Mouse (Mus musculus) thymus, postnatal 0 days (tissue): ENCODE measurements around the gene Rab11fip4. TPM values are rescaled to one million over a fixed set of nuclear protein-coding genes. Genes with fewer than 3 reads are reported as not detected.
A peak's percentile ranks its signal among the peaks of the same experiment; 100 is the strongest.
"Not testable (repeated sequence)": the region's sequence is repeated elsewhere in the genome, so short reads cannot be mapped to it uniquely, and the experiment has no call there.

Experiments used
- DNase-seq: peaks from one replicate; pipeline ENCODE4 v3.0.0-alpha.2; 2015; ENCODE audit warnings: low spot score
- polyA plus RNA-seq: library from polyadenylated mRNA; unstranded; fragments of >200 nt; fragmentation: Nextera tagmentation; extraction: Ambion mirVana; gene quantifications from 2 replicates; pipeline ENCODE4 v1.2.1, GENCODE M21; 2015

The Rab11fip4 gene
- polyA plus RNA-seq, 1 experiment from 2014 or later = 8.6 TPM

DNA sequence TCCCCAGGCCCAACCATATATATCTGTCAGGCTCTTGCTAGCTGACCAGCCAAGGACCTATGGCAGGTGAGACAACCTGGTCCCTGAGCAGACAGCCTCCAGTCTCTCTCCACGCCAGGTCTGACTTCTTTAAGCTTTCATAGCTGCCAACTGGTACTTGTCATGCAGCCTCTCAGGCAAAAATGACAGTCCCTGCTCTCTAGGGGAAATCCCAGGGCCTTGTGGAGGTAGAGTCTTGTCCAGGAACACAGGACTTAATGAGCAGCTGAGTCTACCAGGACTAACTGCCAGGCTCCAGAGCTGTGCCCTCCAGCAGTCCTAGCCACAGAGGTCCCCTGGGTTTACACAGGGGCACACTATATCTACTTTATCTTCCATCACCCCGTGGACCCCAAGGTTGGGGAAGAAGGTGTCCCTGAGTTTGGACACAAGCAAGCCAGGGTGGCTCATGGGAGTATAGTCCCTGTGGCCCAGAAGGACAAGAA, 85.5 kb downstream of the Rab11fip4 start:
- DNase-seq = no peak

DNA sequence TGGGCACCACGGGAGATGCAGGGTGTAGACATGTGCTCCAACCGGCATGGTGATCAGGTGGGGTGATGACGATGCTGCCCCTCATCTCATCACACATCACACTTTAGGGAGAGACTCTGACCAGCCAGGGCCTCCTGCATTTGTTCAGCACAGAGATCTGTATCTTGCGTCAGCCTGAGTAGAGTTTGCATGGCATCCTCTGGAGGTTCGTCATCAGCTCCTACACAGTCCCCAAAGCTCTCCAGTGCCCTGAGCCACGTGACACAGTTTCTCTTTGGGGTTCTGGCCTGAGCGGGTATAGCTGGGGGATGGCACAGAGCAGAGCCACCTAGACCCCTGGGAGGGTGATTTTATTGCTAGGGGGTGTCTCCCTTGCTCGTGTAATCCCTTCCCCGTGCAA, 86.4 kb downstream of the Rab11fip4 start:
- no peak for DNase-seq

DNA sequence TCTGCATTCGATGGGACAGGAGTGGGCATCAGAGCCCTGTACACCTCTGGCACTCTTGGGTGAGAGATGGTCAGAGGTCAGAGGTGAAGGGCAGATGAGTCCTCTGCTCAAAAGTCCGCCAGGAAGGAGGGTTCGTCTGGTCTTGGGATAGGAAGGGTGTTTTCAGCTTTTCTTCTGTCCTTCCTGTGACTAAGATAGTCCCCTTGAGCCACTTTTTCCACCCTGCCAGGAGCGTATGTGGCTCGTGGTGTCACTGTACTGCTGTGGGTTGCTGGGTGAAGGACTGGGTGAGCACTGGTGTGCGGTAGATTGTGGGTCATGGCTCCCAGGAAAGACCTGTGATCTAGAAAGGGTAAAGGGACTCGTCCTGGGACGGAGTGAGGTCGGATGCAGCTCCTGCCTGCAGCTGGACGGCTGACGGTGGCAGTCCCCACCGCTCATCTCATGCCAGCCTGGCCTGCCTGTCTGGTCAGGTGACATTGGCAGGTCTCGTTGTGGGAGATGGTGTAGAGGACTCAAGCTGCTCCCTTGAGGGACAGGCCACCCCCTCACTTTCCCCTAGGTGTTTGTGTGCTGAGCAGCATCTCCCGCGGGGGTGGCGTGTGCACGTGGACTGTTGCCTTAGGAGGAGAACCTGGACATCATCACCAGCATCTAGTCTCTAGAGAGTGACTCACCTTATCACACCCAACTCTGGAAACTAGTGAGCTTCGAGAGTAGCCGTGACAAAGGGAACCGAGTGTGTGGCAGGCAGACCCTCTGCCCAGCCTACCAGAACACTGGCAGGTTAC, 87.5 kb downstream of the Rab11fip4 start:
- DNase-seq = no peak

DNA sequence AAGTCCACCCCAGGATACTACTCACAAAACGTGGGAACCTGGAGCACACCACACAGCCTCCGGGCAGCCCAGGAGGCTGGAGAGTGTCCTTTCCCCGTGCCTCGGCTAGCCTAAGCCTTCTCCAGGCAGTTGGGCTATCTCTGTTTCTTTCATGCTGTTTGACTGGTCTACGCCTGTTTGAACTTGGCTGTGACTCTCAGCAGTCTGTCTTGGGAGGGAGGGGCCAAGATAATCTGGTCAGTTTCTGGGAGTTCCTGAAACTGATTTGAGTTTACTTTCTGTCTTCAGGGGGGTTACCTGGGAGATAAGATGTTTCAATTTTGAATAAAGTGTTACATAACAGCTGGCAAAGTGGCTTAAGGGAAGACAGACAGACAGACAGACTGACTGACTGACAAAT, 88.9 kb downstream of the Rab11fip4 start:
- no peak for DNase-seq

DNA sequence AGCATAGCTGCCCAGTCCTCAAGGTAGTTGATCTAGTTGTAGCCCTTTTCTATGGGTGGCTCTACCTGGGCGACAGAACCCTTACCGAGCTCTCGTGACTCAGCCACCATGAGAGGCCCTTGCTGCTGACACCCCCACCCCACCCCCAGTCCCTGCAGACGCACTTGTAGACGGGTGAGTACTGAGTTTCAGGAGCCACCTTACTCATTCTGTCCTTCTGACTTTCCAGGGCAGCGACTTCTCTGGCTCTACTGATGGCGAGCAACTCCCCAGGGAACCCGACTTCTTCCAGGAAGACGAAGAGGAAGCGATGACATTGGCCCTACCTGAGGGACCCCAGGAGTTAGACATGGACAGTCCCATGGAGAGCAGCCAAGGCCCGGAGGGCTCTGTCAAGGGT, 89.5 kb downstream of the Rab11fip4 start:
- DNase-seq = no peak

DNA sequence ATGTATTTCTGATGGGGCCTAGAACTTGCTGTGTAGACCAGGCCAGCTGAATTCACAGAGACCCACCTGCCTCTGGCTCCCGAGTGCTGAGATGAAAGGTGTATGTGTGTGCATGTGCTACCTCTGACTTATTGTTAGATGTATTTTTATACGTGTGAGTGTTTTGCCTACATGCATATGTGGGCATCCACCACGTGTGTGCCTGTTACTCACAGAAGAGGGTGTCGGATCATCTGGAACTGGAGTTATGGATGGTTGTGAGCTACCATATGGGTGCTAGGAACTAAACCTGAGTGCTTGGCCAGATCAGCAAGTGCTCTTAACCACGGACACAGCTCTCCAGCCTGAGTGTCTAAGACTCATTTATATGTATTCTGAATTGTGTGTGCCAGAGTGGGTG, 90.2 kb downstream of the Rab11fip4 start:
- DNase-seq = no peak

DNA sequence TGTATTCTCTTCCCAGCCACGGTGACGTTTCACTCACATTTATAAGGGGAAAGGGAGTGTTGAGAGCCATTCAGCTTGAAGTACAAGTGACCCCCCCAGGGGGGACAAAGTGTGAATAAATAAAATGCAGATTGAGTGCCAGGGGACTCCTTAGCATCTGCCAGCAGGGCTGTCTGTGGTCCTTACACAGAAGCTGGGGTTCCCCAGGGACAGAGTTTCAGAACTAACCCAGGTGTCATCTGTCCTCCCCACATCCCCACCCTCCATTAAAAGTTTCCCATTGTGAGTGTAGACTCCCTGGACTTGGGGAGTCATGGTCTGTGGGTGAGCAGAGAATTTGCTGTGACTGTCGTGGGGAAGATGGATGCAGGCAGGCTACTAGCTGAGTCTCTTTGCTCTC, 90.8 kb downstream of the Rab11fip4 start:
- no peak for DNase-seq

DNA sequence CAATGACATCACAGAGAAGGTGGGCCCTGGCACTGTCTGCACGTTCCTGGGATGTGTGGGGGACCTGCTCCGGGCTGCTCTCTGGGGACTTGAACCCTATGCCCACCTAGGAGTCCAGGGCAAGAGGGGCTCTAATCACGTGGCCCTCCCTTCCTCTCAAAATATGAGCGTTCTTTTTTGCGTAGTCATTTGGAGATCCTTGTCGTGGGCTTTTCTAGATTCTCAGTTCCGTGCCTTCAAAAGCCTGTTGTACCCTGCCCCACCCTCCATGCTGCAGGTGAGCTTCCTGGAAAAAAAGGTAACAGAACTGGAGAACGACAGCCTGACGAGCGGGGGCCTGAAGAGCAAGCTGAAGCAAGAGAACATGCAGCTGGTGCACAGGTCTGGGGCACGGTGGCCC, 94.1 kb downstream of the Rab11fip4 start:
- no peak for DNase-seq

DNA sequence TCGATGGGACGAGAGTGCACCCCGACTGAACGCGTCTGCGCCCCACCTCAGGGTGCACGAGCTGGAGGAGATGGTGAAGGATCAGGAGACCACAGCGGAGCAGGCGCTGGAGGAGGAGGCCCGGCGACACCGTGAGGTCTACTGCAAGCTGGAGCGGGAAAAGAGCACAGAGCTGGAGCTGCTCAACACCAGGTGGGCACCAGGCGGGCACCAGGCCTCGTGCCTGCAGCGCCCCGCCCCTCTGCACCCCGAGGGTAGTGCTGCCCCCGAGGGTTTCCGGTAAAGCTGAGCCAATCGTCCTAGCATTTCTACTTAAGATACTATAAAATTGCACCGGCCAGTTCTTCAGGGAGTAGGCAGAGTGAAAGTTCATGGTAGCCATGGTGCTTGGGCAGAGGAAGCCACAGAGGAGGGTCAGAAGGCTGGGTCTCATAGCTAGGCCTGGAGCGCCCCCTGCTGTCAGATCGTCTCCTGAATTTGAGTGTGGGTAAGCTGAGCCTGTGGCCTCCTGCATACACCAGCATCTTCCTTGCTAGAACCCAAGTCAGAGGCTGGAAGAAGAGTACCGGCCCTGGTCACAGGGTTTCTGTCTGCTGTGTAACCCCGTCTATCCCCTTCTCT, 95.6 kb downstream of the Rab11fip4 start:
- peak; percentile 88 for DNase-seq

DNA sequence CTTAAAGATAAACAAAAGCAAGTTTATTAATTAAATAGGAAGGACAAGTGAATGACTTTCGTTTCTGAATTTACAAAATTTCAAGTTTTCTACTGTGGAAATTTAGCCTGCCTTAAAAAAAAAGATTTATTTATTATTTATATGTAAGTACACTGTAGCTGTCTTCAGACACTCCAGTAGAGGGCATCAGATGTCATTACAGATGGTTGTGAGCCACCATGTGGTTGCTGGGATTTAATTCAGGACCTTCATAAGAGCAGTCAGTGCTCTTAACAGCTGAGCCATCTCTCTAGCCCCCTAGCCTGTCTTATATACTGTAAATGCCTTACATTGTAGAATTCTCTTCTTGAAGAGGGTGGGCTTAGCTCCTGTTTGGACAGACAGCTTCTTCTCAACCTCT, 98.9 kb downstream of the Rab11fip4 start:
- DNase-seq = peak; percentile 20

DNA sequence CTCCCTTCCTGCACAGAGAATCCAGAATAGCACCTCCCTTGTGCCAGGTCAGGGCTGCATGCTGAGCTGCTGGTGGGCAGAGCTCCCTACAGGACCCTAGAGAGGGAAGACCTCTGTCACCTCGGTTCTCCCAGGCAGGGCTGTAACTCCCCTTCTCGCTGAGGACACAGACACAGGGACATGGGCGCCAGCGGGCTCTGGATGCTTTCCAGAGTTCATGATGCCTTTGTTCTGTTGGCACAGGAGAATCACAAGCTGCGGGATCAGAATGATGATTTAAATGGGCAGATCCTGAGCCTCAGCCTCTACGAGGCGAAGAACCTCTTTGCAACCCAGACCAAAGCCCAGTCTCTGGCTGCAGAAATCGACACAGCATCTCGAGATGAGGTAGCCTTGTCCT, 100.5 kb downstream of the Rab11fip4 start:
- DNase-seq = no peak

DNA sequence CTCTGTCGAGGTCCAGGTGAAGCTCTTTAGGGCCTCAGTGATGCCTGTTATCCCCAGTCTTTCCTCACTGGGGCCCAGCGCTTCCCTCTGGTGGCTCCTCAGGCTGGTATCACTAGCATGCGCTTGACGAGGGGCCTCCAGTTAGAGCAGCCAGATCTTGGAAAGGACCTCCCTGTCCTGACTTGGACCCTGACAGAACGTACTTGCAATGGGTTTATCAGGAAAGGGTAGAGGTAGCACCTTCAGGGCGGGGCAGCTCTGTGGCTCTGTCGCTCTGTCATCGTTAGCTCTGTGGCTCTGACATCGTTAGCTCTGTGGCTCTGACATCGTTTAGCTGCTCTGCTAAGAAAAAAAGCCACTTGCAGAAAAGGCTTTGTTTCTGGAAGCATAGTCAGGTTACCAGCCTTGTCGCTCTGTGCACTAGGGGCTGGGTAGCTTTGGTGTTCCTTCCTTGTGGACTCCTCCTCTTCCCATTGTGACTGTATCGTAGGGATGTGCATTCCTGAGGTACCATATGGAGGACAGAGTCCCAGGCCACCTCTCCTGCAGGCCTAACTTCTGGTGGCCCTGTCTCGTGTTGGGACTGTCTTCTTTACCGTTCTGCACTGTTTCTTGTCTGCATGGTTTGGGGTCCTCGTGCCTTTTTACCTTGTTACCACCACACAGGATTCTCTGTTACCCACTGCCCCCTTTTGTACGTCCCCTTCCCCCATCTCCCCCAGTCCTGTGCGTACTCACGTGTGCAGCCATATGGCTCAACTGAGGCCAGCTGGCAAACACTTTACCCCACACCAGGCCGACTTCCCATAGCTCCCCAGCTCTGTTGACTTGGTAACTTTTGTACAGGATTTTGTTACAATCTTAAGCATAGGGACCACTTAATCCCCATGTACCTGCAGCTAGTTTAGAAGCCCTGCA, 105.6 kb downstream of the Rab11fip4 start:
- DNase-seq = no peak

DNA sequence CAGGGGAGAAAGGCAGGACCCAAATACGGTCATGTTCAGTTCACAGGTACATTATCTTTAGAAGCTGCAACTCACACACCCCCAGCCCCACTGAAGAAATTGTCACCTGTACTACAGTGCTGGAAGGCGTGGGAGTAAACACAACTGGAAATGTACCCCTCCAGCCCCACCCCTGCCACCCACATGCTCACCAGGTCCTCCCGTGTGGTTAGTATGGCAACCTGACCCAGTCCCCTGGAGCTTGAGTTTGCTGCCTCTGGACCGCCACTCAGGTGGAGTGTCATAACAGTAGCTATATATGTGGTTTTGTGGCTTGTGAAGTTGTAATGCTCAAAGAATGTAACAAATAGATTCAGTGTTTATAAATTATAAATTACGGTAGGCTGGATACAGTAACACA, 107.1 kb downstream of the Rab11fip4 start:
- no peak for DNase-seq

DNA sequence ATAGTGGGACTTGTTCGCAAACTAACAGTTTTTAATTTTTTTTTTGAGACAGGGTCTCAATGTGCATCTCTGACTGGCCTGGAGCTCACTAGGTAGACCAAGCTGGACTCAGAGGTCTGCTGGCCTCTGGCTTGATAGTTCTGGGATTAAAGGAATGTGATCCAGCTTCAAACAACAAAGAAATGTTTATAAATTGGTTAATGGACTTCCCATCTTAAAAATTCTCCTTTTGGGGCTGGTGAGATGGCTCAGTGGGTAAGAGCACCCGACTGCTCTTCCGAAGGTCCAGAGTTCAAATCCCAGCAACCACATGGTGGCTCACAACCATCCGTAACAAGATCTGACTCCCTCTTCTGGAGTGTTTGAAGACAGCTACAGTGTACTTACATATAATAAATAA, 107.5 kb downstream of the Rab11fip4 start:
- not testable (repeated sequence) for DNase-seq

DNA sequence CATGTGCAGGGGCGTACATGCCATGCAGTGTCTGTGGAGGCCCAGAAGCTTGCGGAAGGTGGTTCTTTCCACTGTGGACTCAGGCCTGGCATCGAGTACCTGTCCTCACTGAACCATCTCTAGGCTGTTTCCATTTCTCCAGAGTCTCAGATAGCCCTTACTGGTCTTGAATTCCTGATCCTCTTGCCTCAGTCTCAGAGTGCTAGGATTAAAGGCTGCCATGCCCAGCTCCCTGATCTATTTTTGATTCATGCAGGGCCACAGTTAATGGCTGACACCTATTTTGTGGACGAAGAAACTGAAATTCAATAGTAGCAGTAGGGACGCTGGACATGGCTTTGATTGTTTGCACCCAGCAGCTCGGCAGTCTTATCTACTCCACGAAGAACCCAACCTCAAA, 110.5 kb downstream of the Rab11fip4 start:
- no peak for DNase-seq

DNA sequence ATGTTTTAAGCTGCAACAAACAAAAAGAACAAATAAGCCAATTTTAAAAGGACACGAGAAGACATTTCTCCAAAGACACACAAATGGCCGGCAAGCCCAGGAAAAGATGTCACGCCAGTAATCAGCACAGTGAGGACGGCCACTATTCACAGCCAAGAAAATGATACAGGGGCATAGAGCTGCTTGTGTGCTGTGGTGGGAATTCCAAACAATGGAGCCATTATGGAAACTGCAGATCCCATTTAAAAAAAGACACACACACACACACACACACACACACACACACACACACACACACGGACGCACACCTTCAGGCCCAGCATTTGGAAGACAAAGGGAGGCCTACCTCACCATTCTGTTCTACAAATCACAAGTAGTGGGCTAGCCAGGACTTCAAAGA, 111.1 kb downstream of the Rab11fip4 start:
- no peak for DNase-seq

DNA sequence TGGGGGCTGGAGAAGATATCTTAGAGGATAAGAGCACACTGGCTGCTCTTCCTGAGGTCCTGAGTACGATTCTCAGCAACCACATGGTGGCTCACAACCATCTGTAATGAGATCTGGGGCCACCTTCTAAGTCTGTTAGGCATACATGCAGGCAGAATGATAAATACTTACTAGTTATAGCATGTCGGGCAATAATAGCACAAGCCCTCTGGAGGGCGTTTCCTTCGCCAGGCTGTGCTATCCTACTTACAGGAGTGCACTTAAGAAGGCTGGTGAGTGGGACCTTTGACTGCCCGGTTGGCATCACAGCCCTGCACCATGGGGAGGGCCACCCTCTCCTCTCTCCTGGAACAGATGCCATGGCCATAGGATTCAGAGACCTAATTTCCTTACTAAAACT, 112.4 kb downstream of the Rab11fip4 start:
- DNase-seq = peak; percentile 82

DNA sequence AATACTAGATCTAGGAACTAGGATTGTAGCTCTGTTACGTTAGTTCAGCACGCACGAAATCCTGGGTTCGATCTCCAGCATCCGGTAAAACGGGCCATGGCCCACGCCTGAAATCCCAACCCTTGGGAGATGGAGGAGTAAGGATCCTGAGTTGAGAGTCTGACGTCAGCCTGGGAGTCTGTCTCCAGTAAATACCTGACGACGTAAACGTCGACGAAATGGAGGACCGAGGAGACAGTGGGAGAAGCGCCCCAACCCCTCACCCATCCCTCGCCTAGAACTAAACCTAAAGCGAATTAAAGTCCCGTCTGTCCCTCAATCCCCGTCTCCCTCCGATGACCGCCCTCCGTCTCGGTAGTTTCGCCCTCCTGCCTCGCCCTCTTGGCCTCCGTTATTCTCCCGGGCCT, 112.9 kb downstream of the Rab11fip4 start:
- DNase-seq = peak; percentile 56

DNA sequence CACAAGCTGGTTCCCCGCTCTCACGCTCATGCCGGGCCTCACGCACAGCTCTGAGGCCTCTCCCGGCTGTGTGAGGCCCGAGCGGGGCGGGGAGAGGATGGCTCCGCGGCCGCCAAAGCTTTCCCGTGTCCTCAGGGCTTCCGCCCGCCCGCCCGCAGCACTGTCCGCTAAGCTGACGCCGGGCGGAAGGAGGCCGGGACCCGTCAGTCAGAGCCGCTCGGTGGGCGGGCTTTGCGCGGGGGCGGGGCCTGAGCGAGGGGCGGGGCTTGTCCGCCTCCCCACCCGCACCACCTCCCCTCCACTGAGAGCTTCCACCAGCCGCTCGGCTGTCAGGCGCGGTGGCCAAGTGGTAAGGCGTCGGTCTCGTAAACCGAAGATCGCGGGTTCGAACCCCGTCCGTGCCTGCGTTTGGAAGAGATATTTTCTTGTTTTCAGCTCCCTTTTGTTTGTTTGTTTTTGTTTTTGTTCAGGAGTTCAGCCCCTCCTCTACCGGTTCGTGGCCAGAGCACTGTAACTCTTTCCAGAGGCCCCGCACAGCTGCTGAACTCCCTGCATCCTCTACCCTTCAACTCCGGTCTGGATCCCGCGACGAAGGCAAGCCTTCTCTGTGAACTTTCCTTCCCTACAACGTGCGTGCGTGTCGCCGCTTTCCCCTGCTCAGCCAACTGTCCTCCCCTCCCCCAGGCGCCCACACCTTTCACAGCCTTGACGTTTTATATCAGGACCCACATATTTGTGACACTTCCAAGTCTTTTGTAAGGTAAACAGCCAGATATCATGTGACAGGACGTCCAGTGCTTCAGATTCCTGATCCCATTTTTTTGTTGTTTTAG, 113.5 kb downstream of the Rab11fip4 start:
- peak; percentile 94 for DNase-seq

DNA sequence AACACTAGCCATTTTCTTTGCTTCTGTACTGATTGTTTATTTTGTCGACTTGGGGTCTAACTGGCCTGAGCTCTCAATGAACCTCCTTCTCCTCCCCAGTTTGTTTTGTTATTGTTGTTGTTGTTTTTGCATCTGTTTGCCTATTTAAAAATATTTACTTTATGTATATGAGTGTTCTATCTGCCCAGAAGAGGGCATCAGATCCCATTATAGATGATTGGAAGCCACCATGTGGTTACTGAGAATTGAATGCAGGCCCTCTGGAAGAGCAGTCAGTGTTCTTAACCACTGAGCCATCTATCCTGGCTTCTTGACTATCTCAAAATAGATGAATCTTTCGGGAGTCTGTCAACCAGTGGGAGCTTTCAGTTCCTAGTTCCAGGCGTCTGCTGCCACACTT, 116.1 kb downstream of the Rab11fip4 start:
- DNase-seq = no peak
